Mouse (Mus musculus) lung, postnatal 10 days (tissue): ENCODE data around the gene Cercam.

Experiments used
- DNase-seq: peaks from one replicate; pipeline ENCODE4 v3.0.0; 2021

Cercam gene

DNA sequence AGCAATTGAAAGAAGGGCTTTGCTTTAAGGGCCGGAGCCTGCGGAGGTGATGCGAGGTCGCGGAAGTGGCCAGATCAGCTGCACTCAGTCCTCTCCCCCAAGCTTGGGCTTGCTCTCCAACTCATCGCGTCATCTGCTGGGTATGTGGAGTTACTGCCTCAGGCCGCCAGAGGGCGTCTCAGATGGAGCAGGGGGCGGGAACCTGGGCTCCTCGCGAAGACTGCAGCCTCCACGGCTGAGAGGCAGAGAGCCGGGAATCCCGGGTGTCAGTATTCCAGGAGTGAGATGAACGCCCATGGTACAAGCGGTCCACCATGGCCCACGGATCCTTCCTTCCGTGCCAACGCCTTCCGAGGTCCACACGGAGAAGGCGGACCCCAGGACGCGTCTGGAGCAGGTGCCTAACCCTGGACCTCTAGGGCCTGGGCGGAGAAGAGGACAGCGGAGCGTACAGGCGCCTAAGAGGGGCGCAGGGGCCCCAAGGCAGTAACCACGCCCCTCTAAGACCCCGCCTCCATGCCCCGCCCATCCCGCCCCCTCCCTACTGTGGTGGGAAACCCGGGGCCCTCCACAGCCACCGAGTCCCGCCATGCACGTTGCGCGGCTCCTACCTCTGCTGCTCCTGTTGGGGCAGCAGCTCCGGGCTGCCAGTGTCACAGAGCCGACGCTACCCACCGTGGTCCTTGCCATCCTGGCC, at the start of gene Cercam:
TSS of gene Cercam (plus strand) at position 216 of the 697 bp plus-strand sequence.
- peak; percentile 93 for DNase-seq

- DNase-seq: no peak
These were observed 49.6 kb upstream of the Cercam start for GRCm38 (mm10) chr2:29819363-29819762.

DNA sequence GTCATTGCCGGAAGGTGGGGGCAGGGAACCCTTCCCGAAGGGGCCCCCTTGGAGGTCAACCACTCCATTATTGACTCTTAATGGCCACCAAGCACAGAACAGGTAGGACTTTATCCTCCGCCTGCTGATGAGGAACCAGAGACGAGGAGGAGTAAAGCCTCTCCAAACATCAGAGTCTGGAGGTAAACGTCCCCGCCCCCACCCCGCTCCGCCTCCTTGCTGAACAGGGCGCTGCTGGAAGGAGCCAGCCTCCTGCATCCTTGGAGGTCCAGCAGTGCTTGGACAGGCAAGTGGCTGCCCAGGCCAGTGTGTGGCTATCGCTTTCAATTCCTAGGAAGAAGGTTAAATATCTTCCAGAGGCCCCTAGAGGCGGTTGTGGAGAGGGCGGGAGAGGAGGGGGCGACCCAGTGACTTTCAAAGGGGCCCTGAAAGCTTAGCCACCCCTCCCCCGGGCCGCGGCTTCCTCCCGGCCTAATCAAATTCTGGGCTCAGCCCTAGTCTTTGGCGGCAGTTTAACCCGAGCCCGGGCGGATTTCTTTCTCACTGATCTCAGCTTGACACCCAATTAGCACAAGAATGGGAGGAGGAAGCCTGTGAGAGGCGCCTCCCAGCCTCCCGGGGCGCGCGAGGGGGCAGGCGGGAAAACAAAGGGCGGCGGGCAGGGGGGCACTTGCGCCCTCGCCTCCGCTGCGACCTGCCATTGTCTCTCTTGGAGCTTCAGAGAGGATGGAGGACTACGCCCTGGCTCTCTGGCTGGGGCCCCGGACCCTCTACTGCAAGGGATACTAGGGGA, 48.7 kb upstream of the Cercam start, which contains the start of gene Urm1:
TSS of gene Urm1 (plus strand) at position 51 of the 793 bp plus-strand sequence.
- DNase-seq: peak; percentile 87

- no peak for DNase-seq
These were observed 42.5 kb upstream of the Cercam start for GRCm38 (mm10) chr2:29826318-29826925.

DNA sequence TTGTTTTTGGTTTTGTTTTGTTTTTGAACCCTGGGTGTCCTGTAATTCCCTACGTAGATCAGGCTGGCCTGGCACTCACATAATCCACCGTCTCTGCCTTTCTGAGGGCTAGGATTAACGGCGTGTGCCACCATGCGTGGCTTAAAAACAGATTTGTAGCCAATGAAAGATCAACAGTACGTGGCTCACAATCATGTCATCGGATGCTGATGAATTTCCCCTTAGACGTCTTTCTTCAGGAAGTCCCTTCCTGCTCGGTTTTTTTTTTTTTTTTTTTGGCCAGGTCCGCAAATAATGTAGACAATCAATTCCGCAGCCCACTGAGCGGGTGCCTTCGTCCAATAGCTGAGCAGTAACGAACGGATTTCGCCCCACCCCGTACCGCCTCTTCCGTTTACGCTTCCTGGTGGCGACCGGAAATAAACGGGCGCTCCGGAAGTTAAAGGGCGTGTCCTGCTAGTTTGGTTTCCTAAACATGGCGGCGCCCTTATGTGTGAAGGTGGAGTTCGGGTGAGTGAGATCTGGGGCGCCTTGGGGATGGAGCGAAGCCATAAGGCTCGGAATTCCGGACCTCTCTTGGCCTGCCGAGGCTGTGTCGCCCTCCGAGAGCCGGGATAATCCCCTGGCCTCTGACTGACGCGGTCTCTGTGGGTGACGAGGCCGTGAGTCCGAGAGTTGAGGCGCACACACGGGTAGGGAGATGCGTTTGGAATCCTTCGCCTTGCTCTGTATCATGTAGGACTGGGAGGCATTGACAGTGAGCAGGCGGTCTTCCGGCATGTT, 41.8 kb upstream of the Cercam start:
- DNase-seq: peak; percentile 98

- no peak for DNase-seq
These were observed 41.3 kb upstream of the Cercam start for GRCm38 (mm10) chr2:29827709-29828024.

DNA sequence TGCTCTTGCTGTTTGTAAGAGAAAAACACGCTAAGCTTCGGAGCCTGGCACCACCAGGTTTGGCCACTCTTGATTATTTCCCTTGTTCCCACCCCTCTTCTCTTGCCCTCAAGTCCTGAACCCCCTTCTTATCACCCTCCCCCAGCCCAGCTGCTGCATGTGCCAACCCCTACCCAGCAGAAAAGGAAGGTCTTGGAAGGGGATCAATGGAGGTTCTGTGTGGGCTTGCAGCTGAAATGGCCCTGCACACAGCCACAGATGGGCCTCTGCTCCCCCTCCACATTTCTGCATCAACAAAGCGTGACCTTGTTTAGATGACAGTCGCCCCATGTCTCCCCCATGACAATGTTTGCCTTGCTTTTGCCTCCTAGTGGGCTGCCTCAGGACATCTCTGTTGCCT, 37.9 kb upstream of the Cercam start:
- DNase-seq: no peak

DNA sequence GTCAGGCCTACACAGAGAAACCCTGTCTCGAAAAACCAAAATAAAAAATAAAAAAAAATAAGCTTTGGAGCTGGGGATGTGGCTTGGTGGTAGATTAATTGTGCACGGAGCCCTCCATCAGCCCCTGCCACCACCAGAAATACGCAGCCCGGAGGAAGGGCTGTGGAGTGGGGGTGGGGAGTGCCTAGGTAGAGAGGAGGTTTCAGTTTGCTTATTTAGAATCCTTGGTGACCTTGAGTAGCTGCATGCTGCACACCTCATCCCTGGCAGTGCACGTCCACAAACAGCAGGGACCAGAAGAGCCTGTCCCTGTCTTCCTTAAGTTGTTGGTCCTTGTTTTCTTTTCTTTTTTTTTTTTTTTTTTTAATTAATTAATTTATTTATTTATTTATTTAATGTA, 35.2 kb upstream of the Cercam start:
- no peak for DNase-seq

DNA sequence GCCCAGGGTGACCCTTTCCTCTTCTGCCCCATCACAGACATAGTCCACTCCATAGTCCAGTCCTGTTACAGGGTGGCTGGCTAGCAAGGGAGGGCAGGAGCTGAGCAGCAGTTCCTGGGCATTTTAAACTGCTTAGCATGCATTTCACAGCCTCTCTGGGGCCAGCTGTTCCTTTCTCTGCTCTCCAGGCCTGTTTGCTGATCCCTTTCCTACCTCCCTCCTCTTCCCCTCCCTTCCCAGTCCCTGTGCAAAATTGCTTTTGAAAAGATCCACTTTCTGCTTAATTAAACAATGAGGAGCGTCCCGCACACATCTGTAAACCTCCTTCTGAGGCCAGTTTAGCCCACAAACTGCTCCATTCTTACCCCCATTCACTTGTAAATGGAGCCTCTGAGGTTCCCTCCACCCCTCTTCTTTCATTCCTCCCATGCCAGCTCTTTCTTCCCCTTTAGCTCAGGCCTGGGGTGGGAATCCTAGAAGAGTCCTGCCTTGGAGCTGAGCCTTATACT, 33.5 kb upstream of the Cercam start:
- no peak for DNase-seq

DNA sequence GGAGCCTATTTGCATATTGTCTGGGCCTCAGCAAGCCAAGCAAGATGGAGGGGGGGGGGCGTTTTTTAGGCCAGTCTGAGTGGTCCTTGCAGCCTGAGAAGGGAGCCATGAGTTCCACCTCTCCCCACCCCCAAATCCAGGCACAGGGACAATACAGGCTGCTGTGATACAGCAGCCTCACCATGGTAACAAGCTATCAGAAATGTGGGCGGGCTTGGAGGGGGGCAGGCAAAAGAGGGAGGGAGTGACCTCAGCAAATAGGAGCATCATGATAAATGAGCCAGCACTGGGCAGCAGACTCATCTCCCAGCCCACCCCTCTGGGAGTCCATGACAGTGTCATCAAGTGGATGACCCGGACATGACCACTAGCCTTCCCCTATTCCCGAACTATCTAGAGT, 29.5 kb upstream of the Cercam start:
- DNase-seq: no peak

- no peak for DNase-seq
These were observed 25.5 kb upstream of the Cercam start for GRCm38 (mm10) chr2:29843231-29844105.

DNA sequence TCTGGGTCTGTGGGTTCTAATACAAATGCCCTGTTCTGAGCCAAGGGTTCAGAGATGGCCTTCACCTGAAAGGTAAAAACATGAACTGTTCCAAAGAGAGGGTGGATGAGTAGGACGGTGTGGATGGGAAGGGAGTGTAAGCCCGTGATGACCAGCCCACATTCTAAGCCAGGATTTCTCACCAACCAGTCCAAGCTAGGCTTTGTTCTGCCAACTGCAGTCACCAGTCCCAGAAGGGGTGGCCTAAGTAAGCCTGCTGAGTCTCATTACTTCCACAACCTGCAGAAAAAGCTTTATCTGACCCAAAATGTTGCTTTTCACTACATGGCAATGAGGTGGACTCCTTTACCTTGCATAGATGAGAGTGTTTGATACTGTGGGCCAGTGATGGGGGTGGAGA, 24.8 kb upstream of the Cercam start:
- no peak for DNase-seq

DNA sequence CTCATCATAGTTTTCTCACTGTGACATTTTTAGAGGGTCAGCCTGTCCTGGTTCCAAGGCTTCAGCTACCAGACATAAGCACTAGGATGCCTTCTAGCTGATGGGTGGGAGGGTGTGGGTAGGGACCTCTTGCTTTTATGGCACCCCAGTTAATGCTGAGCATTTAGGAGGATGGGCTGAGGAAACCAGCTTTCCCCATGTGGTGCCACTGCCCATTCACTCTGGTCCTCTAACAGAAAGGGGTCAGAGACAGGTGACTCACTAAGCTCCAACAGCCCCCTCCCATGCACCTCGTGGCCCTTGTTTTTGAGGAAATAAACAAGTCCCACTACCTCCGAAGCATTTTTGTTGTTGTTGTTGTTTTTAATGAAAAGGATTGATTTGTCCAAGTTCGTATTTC, 24.3 kb upstream of the Cercam start:
- DNase-seq: no peak

GRCm38 (mm10) chr2:29845636-29846035, 23.3 kb upstream of the Cercam start:
- DNase-seq: no peak

- DNase-seq: no peak
These were observed 22.7 kb upstream of the Cercam start for GRCm38 (mm10) chr2:29846061-29846853.

DNA sequence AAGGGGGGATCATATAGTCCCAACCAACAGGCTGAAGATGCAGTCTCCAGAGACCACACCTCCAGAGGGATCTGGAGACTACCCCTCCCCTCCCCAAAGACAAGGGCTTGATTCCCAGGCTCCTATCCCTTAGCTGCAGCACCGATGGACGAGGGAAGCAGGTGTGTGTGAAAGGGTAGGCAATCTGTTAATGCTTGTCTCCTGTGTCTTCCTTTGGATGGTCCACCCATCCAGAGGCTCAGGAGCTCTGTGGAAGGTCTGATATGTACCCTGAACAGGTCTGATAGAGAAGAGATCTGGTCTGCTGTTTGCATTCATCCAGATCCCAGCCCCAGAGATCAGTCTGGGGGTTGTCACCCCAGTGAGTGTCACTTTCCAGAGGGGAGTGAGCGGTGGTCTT, 22.1 kb upstream of the Cercam start:
- no peak for DNase-seq

DNA sequence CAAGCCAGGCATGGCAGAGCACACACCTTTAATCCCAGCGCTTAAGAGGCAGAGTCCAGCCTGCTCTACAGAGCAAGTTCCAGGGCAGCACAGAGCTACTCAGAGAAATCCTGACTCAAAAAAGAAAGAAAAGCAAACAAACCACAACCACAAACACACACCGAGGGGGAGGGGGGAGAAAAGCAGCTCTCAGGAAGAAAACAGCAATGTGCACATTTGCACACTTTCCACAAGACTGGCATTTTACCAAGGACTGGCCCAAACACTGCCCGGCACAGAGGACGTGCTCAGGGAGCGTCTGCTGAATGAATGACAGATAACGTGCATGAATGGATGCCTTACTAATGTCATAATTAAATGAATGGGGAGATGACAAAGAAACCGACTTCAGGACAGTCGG, 19.9 kb upstream of the Cercam start:
- no peak for DNase-seq

DNA sequence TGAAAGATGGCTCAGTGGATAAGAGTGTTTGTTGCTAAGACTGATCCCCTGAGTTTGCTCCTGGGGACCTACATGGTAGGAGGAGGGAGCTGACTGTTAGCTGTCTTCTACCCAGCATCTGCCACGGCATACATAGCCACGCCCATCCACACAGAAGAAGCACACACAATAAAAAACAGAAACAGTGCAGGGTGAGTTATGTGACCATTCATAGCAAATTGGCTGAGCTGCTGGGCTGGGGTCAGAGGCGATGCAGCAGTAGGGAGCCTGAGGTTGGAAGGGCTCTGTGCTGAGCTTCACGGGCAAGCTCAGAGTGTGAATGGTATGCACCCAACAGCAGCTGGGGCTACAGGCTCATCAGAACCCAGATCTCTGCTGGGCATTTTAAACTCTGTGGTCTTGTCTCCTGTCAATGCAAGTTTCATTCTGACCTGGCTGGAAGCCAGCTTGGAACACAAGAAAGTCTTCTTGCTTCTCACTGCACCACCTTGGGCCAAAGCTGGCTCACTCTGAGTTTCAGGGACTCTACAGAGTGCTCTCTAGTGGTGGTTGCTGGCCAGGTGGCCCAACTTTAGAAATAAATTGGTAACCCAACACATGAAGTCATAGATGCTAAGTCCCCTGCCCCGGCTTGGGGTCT, 19.0 kb upstream of the Cercam start:
- no peak for DNase-seq

GRCm38 (mm10) chr2:29852957-29853485, 15.9 kb upstream of the Cercam start:
- DNase-seq: no peak

DNA sequence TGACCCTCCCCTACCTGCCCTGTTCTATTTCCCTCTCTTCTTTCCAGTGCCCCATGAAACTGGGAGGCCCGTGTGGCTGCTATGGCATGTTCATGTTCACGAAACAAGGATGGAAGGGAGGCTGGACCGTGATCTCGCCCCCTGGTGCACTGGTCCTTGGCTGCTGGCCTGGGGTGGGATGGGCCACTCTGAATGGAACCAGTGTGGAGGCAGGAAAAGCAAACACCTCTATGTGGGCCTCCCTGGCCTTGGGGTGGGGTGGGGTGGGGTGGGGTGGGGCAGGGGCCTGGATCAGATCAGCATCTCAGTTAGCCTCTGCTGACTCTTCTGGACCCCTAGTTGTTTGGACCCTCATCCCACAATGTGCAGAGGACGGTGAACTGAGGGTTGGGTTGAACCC, 15.2 kb upstream of the Cercam start:
- DNase-seq: no peak
